Mouse (Mus musculus) retina, adult 2 months (tissue): ENCODE measurements around the gene Phldb3.

ENCODE experiments used
- DNase-seq: peaks from one replicate; pipeline ENCODE4 v3.0.0-alpha.2; 2012; ENCODE audit warnings: low read depth, low spot score

Gene Phldb3

DNA sequence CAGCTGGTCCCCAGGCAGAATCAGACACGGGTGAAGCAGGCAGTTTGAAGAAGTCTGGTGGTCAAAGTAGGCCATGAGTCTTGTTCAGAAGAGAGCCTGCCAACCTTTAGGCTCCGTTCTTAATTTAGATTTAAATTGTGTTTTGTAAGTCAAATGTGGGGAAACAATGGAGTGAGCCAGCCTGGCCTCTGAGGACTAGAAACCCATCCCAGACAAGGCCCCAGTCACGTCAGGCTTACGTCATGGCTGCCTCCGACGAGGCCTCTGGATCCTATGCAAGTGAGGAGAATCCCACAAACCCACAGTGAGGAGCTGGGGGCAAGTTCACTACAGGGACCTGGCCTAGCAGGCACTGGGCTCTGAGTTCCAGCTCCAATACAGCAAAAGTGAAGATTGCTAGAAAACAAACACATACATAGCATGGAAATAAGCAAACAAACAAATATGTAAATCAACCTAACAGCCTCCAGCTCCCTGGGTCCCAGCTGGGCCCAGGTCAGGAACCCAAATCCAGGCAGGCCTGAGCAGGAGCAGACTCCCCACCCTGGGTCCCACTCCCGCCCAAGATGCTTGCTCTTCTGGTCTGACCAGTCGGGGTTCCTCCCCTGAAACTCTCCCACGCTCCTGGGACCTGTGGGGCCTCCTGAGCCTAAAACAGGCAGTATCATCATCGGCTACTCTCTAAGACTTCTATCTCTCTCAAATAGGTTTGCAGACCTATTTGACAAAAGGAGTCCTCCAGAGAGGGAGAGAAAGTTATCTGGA, 19.7 kb downstream of the Phldb3 start:
- DNase-seq: no peak

DNA sequence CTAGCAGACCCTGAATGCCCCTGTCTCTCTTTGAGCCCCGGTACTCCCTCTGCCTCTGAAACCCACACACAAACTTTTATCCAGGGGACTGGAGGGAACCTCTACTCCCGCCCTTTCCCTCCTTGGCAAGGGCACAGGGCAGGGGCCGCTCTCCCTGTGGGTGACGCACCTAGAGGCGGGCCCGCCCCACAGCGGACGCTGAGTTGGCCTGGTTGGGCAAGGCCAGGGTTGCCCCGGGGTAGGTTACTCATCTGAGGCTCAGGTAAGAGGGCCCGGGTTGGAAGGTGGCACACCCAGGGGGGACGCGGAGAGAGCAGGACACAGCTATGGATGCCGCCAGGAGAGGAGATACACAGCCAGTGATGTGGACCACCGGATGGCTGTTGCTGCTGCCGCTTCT, 25.7 kb downstream of the Phldb3 start, which contains the start of gene Lypd3:
Gene Lypd3 (plus strand): TSS at position 287 of the 400 bp plus-strand sequence.
- DNase-seq: no peak

DNA sequence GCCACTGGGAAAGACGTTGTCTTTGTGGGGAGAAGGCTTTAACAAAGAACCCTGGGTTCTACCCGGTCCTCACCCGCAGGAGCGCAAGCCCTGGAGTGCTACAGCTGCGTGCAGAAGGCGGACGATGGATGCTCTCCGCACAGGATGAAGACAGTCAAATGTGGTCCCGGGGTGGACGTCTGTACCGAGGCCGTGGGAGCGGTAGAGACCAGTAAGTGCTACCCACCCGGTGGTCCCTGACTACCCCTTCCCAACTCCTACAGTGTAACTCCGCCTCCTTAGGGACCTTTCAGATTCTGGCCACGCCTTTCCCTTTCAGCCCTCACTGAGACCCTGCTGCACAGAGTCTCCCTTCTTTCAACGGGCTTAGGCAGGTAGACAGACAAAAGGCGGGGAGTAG, 26.5 kb downstream of the Phldb3 start:
- DNase-seq: no peak

DNA sequence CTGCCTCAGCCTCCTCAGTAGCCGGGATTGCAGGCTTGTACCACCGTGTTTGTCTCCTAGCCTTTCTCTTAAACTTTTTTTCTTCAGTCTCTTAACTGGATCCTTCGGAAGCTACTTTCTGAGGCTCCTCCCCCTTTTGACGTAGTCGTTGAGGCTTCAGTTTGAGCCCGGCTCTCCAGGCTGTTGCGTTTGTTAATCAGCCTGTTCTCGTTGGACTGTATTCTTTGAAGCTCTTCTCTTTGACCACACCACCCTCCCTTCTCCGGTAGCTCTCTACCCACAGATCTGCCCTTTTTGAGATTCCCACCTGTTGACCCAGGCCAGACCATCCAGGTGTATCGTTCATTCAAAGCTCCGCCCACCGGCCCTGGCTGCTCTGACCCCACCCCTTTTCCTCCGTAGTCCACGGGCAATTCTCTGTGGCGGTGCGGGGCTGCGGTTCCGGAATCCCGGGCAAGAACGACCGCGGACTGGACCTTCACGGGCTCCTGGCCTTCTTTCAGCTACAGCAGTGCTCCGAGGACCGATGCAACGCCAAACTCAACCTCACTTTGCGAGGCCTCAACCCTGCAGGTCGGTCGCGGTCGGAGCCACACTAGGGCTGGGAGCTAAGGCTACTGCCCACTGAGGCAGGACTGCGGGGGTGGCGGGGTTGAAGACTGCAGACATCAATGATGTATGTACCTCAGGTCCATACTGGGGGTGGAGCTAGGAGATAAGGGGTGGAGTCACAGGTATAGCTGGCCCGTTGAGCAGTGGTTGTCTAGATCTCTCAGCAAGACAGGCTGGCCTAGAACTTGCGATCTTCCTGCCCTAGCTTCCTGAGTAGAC, 27.7 kb downstream of the Phldb3 start:
- no peak for DNase-seq

DNA sequence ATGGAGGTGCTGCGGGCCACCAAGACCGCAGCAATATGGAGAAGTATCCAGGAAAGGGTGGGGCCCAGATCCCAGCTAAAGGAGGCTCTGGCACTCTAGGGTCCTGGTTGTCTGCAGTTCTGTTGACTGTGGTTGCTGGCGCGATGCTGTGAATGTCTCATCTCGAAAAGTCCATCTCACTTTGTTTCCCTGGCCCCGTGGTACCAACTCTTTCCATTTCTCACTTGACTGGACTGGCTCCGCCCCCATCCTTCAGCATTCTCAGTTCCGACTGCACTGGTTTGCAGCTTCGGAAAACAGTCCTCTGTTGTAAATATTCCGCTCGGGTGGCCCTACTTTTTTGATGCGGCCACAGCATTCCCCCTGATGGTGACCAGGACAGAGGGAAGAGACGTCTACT, 29.9 kb downstream of the Phldb3 start:
- DNase-seq: no peak

DNA sequence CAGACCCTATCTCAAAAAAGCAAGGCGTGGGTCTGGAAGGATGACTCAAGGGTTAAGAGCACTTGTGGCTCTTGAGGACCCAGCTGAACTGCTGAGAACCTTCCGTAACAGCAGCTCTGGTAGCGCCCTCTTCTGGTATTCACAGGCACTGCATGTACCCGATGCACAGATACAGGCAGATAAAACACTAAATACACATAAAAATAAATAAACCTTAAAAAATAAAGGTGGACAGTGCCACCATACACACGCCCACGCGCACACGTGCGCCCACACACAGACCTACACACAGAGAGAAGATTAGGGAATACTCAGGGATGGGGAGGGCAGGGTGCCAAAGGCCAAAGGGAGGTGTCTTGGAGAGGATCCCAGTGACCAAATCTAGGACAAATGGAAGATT, 31.9 kb downstream of the Phldb3 start:
- DNase-seq: peak; percentile 18

DNA sequence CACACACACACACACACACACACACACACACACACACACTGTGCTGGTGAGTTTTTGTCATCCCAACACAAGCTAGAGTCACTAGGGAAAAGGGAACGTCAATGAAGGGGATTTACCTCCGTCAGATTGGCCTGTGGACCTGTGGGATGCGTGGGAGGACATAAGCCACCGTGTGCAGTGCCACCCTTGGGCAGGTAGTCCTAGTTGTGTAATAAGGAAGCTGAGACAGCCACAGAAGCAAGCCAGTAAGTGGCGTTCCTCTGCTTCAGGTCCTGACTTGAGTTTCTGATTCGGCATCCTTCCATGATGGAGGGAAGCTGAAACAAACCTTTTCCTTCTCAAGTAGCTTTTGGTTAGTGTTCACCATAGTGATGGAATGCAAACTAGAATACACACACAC, 33.9 kb downstream of the Phldb3 start:
- DNase-seq: no peak

DNA sequence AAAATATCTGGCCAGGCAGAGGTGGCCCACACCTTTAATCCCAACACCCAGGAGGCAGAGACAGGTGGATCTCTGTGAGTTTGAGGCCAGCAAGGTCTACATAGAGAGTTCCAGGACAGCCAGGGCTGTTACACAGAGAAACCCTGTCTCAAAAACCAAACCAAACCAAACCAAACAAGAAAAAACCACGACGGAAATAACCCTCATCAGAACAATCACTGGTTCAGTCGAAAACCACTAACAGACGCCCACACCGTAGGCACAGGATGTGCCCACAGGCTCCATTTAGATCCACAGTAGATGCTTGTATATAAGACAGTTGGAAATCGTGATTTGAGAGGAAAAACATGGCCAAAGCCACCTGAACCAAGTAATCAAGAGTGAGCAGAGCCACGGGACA, 34.4 kb downstream of the Phldb3 start:
- no peak for DNase-seq

DNA sequence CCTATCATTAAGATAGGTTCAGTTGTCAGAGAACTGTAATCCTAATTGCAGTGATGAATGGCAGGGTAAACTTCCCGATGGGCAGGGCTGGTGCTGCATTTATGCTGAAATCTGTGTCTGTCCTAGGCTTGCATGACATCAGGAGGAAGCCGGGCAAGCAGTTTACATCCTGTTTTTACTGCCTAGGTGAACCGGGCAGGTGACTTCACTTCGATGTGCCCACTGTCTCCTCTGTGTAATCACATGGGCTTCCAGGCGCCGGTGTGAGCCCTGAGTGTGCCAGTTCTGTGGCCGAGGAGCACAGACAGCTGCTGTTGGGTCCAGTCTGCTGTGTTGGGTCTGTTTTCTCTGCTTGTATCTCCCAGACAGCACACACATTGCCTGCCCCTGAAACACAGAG, 35.9 kb downstream of the Phldb3 start:
- DNase-seq: no peak

DNA sequence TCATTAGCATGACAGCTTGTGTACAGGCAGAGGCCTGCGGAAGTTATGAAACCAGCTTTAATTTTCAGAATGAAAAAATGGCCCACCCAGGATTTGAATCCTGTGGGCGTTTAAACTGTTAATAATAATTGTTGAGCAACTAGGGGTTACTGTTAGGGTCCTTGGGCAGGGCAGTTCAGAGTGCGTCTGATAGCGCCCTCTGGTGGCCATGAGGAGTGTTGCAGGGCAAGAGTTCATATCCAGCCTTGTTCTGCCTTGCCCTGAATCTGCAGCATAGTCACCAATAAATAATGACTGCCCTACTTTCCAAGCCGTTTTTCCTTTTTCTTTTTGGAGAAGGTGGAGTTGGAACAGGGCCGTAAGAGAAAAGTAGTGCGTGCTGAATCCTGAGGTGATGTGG, 43.1 kb downstream of the Phldb3 start:
- DNase-seq: peak; percentile 20

DNA sequence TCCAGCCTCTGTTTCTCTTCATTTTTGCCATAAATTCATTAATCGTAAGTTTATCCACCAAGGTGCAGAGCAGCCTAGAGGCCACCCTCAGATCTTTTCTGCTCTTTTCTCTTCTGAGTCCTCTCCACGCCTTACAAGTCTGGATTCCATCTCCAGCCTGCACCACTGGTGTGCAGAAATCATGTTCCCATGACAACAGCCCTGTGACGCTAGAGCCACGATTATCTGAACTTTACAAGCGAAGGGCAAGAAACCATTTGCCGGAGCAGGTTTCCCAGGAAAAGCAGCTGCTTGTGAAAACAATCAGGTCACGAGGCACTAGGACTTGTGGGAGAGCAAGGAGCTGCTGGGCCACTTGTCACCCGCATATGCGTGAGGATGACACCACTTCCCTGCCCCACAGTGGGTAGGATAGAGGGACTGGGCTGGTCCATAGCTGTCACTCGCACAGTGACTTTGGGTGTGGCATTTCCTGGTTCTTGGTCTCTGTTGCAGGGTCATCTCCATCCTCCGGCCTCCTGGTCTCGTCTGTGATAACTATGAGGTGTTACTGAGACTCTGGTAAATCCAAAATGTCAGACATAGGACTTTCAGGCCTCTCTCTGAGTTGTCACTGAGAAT, 49.3 kb downstream of the Phldb3 start:
- no peak for DNase-seq

DNA sequence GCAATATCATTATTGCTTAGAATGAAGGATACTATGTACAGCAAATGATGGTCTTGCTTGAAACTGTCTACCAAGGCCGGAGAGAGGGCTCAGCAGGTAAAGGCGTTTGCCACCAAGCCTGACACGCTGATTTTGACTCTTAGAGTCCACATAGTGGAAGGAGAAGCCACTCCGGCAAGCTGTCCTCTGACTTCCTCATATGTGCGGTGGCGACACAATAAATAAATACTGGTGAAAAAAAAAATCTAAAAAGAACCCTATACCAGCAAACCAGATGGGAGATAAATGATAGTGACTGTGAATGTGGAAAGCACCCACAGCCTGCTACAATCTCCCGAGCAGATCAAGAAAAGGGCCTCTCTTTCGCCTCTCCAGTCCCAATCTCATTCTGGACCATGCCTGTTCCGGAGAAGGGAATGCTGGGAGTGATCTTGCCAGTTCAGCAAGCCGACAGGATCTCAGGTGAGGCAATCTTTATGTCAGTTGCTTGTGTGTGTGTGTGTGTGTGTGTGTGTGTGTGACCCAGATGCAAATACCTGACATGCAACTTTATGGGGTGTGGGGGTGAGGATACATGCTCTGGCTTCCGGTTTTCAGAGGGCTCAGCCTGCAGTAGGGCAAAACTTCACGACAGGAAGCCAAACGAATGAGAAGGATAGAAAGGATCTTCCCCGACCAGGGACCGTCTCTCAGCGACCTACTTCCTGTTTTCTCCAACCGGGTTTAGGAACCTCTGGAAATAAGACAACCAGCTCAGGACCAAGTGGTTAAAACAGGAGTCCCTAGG, 50.7 kb downstream of the Phldb3 start:
- no peak for DNase-seq

DNA sequence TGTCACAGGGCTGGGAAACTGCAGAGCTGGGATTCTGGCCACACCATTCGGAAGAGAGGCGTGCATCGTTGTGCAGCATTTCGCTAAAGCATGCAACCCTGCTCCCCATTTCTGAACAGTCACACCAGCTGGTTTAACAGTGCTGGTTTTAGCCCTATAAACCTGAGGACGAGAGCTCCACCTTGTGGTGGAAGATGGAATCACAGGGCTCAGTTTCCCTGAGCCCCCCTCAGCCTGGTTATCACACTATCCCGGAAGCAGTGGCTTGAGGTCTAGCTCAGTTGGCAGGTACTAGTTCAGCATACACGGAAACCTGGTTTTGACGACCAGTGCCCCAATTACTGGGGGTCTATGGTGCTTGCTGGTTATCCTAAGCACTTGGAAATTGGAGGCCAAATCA, 52.0 kb downstream of the Phldb3 start:
- peak; percentile 46 for DNase-seq

DNA sequence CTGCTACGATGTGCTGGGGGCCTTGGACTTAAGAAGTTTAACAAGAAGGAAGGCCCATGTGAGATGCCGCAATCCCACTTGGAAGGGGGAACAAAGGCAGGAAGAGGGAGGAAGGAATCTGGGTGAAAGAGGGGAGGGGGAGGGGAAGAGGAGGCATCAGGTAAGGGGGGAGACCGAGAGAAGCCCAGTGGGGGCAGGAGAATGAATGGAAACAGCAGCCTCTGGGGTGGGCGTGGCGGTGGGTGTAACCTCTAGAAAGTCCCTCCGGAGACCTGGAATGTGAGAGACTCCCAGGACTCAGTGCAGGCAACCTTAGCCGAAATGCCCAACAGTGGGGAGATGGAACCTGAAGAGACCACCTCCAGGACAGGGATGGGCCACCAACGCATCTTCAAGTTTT, 53.7 kb downstream of the Phldb3 start:
- no peak for DNase-seq

DNA sequence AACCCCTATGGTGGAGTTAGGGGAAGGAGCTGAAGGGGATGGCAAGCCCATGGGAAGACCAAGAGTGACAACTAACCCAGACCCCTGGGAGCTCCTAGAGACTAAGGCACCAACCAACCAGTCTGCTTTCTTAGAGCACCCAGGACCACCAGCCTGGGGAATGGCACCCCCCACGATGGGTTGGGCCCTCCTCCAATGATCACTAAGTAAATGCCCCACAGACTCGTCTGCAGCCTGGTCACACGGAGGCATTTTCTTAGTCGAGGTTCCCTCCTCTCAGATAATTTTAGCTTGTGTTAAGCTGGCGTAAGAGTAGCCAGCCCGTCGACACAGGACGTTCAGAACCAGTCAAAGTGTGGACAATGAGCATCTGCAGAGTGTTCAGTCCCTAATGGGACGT, 54.4 kb downstream of the Phldb3 start:
- no peak for DNase-seq

DNA sequence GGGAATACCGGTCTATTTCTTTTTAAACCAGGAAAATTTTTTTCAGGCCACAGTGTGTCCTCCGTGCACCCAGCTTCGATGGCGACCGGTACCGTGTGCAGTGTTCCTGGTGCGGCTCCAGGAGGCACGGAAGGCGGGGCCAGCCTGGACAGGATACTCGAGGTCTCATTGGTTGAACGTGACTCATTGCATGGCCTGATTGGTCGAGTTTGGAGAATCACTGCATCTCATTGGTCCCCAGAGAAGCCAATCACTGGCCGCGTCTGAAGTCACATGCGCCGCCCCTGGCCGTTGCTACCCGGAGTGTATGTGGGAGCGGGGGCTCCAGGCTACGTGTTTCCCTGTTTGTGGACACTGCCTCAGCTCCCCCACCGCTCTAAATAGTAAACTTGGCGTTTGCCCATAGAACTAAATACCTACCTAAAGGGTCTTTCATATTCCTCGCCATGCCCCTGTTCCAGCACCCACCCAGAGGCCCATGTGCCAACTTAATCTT, 61.4 kb downstream of the Phldb3 start:
- DNase-seq: no peak

DNA sequence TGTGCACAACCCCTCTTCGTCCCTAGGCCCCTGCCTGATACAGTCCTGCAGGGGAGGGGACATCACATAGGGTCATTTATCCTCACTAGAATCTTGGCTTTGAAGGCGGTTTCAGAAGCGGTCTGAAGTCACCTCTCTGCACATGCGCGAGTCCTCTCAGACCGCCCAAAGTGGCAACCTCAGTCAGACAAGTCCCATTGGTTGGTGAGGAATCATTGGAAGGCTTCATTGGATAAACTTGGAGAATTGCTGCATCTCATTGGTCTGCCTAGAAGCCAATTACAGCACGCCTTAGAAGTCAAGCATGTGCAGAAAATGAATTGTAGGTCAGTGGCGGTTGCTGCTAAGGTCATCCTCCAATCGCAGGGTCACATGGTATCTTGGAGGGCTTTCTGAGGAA, 66.0 kb downstream of the Phldb3 start, which contains the start of gene Tex101:
Gene Tex101 (minus strand): TSS at position 101 of the 400 bp plus-strand sequence.
- no peak for DNase-seq
